Comparison of ENCODE assay signal across 10 mouse cellular contexts in genomic region chr9:122352911-122353310, GRCm38 (mm10). TPM values are rescaled to one million over a fixed set of nuclear protein-coding genes. Genes with fewer than 3 reads are reported as not detected.
DNase-seq lines count a peak whose midpoint lies in the region; ATAC-seq and TF ChIP-seq lines count a peak whose summit lies in the region.
"Had no signal": no experiment of that assay in that cellular context is flagged by ENCODE, and none has a peak within 500 bp of the region (broad histone marks: within the 10 kb centered on the region; RNA-seq: fewer than 3 reads in every experiment).

No protein-coding gene starts in this region.

- no peaks in the 10 kb centered on the region for H3K36me3 ChIP-seq in intestine, postnatal 0 days (ENCODE audit: control insufficient read depth, insufficient read depth)
- H3K36me3 ChIP-seq in intestine, embryonic 16.5 days (ENCODE audit: control insufficient read depth, insufficient read depth, low read length), result no peaks in the 10 kb centered on the region
- H3K36me3 ChIP-seq in G1E (replicated peaks), result peaks cover 11% of the 10 kb centered on the region
- H3K36me3 ChIP-seq in liver, embryonic 15.5 days (replicated peaks), result no peaks in the 10 kb centered on the region
- H3K36me3 ChIP-seq: midbrain, embryonic 12.5 days had no signal

- H3K9ac ChIP-seq in intestine, postnatal 0 days (ENCODE audit: low read depth, low read length), result no peak overlapping the region
- H3K9ac ChIP-seq in intestine, embryonic 16.5 days (ENCODE audit: low read depth, low read length), result no peak overlapping the region
- peak overlapping the region; percentile 47; the same call in 1 of the 2 replicates for H3K9ac ChIP-seq in liver, embryonic 15.5 days

- DNase-seq in G1E (ENCODE audit: low spot score), result no peak
- DNase-seq in adrenal gland, postnatal 25 days, result no peak
- no peak for DNase-seq in left cerebral cortex, adult 8-10 months (ENCODE audit: low spot score in 2 of 2)
- DNase-seq: gastrocnemius, postnatal 14 days; right cerebral cortex, postnatal 25 days had no signal

- no peak for ATAC-seq in intestine, postnatal 0 days
- no peak for ATAC-seq in intestine, embryonic 16.5 days
- no peak for ATAC-seq in G1E (ENCODE audit: extremely low read depth, insufficient number of reproducible peaks, low FRiP score, poor library complexity, severe bottlenecking)
- no peak for ATAC-seq in liver, embryonic 15.5 days (ENCODE audit: insufficient read depth)

- no peaks in the 10 kb centered on the region for H3K27me3 ChIP-seq in intestine, postnatal 0 days (replicated peaks; ENCODE audit: control insufficient read depth, insufficient read depth, low read length)
- no peaks in the 10 kb centered on the region for H3K27me3 ChIP-seq in intestine, embryonic 16.5 days (replicated peaks; ENCODE audit: control insufficient read depth, insufficient read depth, low read length)
- no peaks in the 10 kb centered on the region for H3K27me3 ChIP-seq in G1E (ENCODE audit: insufficient read depth, low read length)
- H3K27me3 ChIP-seq in liver, embryonic 15.5 days, result no peaks in the 10 kb centered on the region

- H3K27ac ChIP-seq in intestine, postnatal 0 days (ENCODE audit: low read depth, low read length), result no peak overlapping the region; the same call in 1 of the 2 replicates
- no peak overlapping the region for H3K27ac ChIP-seq in intestine, embryonic 16.5 days (ENCODE audit: low read length)
- no peak overlapping the region for H3K27ac ChIP-seq in bone marrow, adult 2 months (ENCODE audit: control insufficient read depth, insufficient read depth, low read depth, low read length, poor library complexity)
- H3K27ac ChIP-seq in liver, embryonic 15.5 days (replicated peaks), result 0 out of 2 replicates have a peak overlapping the region, but pooled peaks have one; percentile 17
- H3K27ac ChIP-seq: midbrain, embryonic 12.5 days had no signal

- no peak for TF ChIP-seq POLR2A in bone marrow, adult 2 months (IDR thresholded peaks at IDR 0.05; ENCODE audit: borderline replicate concordance, control insufficient read depth, low read depth, low read length)

- no peaks in the 10 kb centered on the region for H3K9me3 ChIP-seq in intestine, postnatal 0 days (ENCODE audit: control insufficient read depth)
- H3K9me3 ChIP-seq in intestine, embryonic 16.5 days (ENCODE audit: control insufficient read depth, low read length), result no peaks in the 10 kb centered on the region
- no peaks in the 10 kb centered on the region for H3K9me3 ChIP-seq in G1E (replicated peaks)
- H3K9me3 ChIP-seq in liver, embryonic 15.5 days (replicated peaks), result no peaks in the 10 kb centered on the region
- H3K9me3 ChIP-seq: midbrain, embryonic 12.5 days had no signal

- peak overlapping the region; percentile 80; the same call in 1 of the 2 replicates for H3K4me3 ChIP-seq in intestine, postnatal 0 days (ENCODE audit: low read depth, low read length)
- H3K4me3 ChIP-seq in intestine, embryonic 16.5 days (ENCODE audit: low read length), result no peak overlapping the region
- peak overlapping the region; percentile 87 for H3K4me3 ChIP-seq in G1E (ENCODE audit: low read depth, low read length)
- H3K4me3 ChIP-seq in bone marrow, adult 2 months (replicated peaks; ENCODE audit: control insufficient read depth, low read depth, low read length), result peak overlapping the region; percentile 76
- peak overlapping the region; percentile 49 for H3K4me3 ChIP-seq in liver, embryonic 15.5 days (replicated peaks)

- no peak for TF ChIP-seq CTCF in intestine, postnatal 0 days (IDR thresholded peaks at IDR 0.05; ENCODE audit: low read depth)
- TF ChIP-seq CTCF in G1E (IDR thresholded peaks at IDR 0.05; ENCODE audit: low read depth, low read length), result no peak
- no peak for TF ChIP-seq CTCF in bone marrow, adult 2 months (IDR thresholded peaks at IDR 0.05; ENCODE audit: control insufficient read depth, insufficient read depth, low read length)

- 78% methylated on average over 4 of the region's 4 CpGs for WGBS in intestine, postnatal 0 days
- WGBS in intestine, embryonic 16.5 days, result 87% methylated on average over 4 of the region's 4 CpGs
- 55% methylated on average over 4 of the region's 4 CpGs for WGBS in bone marrow, adult 2 months
- WGBS in liver, embryonic 15.5 days (ENCODE audit: insufficient replicate concordance), result 60% methylated on average over 4 of the region's 4 CpGs

- 0 out of 2 replicates have a peak, but pooled peaks cover 7% of the 10 kb centered on the region for H3K4me1 ChIP-seq in intestine, postnatal 0 days (replicated peaks; ENCODE audit: control insufficient read depth, insufficient read depth, low read length)
- H3K4me1 ChIP-seq in intestine, embryonic 16.5 days (ENCODE audit: control insufficient read depth, insufficient read depth, low read length), result no peaks in the 10 kb centered on the region
- peaks cover 72% of the 10 kb centered on the region for H3K4me1 ChIP-seq in G1E (ENCODE audit: insufficient read depth, low read depth, low read length)
- peaks cover 3% of the 10 kb centered on the region for H3K4me1 ChIP-seq in bone marrow, adult 2 months (ENCODE audit: control insufficient read depth, insufficient read depth, low read length)
- H3K4me1 ChIP-seq in liver, embryonic 15.5 days (replicated peaks), result peaks cover 65% of the 10 kb centered on the region

- peak overlapping the region; percentile 83 for H3K4me2 ChIP-seq in intestine, postnatal 0 days (replicated peaks; ENCODE audit: low read depth)
- no peak overlapping the region for H3K4me2 ChIP-seq in intestine, embryonic 16.5 days (ENCODE audit: low read depth, low read length)
- peak overlapping the region; percentile 95 for H3K4me2 ChIP-seq in liver, embryonic 15.5 days

RNA-seq across cellular contexts. Expression of gene Abhd5, which starts 1.5 kb away (rescaled TPM):
- 49.0 and 50.8 TPM in 2 replicates for polyA plus RNA-seq in intestine, postnatal 0 days (2015; fragmentation: Nextera tagmentation; extraction: Ambion mirVana)
- 17.9 and 20.8 TPM in 2 replicates for polyA plus RNA-seq in intestine, embryonic 16.5 days (2015; fragmentation: Nextera tagmentation; extraction: Ambion mirVana)
- total RNA-seq in G1E (2014; fragmentation: Nextera tagmentation) (62.9 and 71.7 TPM in 2 replicates), G1E (2017) (53.2 and 54.7 TPM in 2 replicates)
- polyA plus RNA-seq in G1E (2012), result 20.9 and 25.8 TPM in 2 replicates
- 18.9 and 24.3 TPM in 2 replicates for polyA plus RNA-seq in bone marrow, adult 2 months (2011; ENCODE audit: insufficient read depth, insufficient read length, low replicate concordance, missing spikeins)
- 24.6 and 27.0 TPM in 2 replicates for polyA plus RNA-seq in liver, embryonic 15.5 days (2015; fragmentation: Nextera tagmentation; extraction: Ambion mirVana)
- 67.2 and 78.4 TPM in 2 replicates for total RNA-seq in adrenal gland, postnatal 25 days (2021)
- 10 to 100 TPM; 19.4 to 20.9 (median 20.0) TPM for total RNA-seq in left cerebral cortex, adult 8-10 months (2022)

RNA-seq across cellular contexts. Expression of gene Ano10, which starts 58.7 kb away (rescaled TPM):
- 47.7 and 51.9 TPM in 2 replicates for polyA plus RNA-seq in intestine, postnatal 0 days (2015; fragmentation: Nextera tagmentation; extraction: Ambion mirVana)
- 37.9 and 39.7 TPM in 2 replicates for polyA plus RNA-seq in intestine, embryonic 16.5 days (2015; fragmentation: Nextera tagmentation; extraction: Ambion mirVana)
- total RNA-seq in G1E (2014; fragmentation: Nextera tagmentation), result 17.3 and 26.8 TPM in 2 replicates
- 8.3 and 9.5 TPM in 2 replicates for total RNA-seq in G1E (2017)
- 1.2 and 3.2 TPM in 2 replicates for polyA plus RNA-seq in G1E (2012)
- 18.0 and 62.4 TPM in 2 replicates for polyA plus RNA-seq in bone marrow, adult 2 months (2011; ENCODE audit: insufficient read depth, insufficient read length, low replicate concordance, missing spikeins)
- polyA plus RNA-seq in liver, embryonic 15.5 days (2015; fragmentation: Nextera tagmentation; extraction: Ambion mirVana), result 13.7 and 16.5 TPM in 2 replicates
- total RNA-seq in adrenal gland, postnatal 25 days (2021), result 82.0 and 86.6 TPM in 2 replicates
- 10 to 100 TPM; 28.5 to 29.8 (median 29.6) TPM for total RNA-seq in left cerebral cortex, adult 8-10 months (2022)
